Mouse (Mus musculus) yolk sac, embryonic 10.5 days (tissue): Measurements from ENCODE around the gene Rtf1.
"Not testable (repeated sequence)": the region's sequence is repeated elsewhere in the genome, so short reads cannot be mapped to it uniquely, and the experiment has no call there.

ENCODE experiments used
- DNase-seq: peaks from one replicate; pipeline ENCODE4 v3.0.0-alpha.2; 2017; ENCODE audit warnings: low spot score

Rtf1 gene

GRCm38 (mm10) chr2:119674525-119675214 is at the start of gene Rtf1:
Gene Rtf1, plus strand, starts transcription at chr2:119675068.
- DNase-seq = peak; percentile 92

- no peak for DNase-seq
Observed at GRCm38 (mm10) chr2:119636781-119637180, 38.1 kb upstream of the Rtf1 start.

- no peak for DNase-seq
Observed at GRCm38 (mm10) chr2:119641214-119641912, 33.5 kb upstream of the Rtf1 start.

GRCm38 (mm10) chr2:119644254-119644653 is 30.6 kb upstream of the Rtf1 start:
- DNase-seq = no peak

GRCm38 (mm10) chr2:119662220-119663182 is 12.4 kb upstream of the Rtf1 start, which contains the start of gene Ndufaf1:
Gene Ndufaf1, minus strand, starts transcription at chr2:119662827.
- DNase-seq = peak; percentile 82

DNA sequence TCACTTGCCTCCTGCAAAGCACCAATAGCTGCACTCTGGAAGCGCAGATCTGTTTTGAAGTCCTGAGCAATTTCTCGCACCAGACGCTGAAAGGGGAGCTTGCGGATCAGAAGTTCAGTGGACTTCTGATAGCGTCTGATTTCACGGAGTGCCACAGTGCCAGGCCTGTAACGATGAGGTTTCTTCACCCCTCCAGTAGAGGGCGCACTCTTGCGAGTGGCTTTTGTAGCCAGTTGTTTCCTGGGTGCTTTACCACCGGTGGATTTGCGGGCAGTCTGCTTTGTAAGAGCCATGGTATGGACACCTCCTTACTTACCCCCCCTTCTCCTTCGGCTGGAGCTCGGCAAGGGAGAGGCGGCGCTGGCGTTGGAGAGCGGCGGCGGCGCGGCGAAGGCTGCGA is 9.1 kb upstream of the Rtf1 start:
- DNase-seq = not testable (repeated sequence)

GRCm38 (mm10) chr2:119669010-119669409 is 5.9 kb upstream of the Rtf1 start:
- DNase-seq = no peak

GRCm38 (mm10) chr2:119675215-119675784 is 432 bp downstream of the Rtf1 start:
- no peak for DNase-seq

- DNase-seq = no peak
Observed at GRCm38 (mm10) chr2:119675831-119676230, 963 bp downstream of the Rtf1 start.

DNA sequence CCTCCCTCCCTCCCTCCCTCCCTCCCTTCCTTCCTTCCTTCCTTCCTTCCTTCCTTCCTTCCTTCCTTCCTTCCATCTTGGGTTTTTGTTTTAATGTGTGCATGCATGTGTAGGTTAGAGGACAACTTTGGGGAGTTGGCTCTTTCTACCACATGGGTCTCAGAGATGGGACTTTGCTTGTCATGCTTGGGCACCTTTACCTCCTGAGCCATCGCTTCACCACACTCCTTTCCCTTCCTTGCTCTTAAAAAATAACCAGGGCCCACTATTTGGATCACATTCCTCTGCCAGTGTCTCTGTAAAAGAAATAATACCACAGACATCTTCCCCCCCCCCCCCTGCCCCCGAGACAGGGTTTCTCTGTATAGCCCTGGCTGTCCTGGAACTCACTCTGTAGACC is 8.8 kb downstream of the Rtf1 start:
- DNase-seq = no peak

DNA sequence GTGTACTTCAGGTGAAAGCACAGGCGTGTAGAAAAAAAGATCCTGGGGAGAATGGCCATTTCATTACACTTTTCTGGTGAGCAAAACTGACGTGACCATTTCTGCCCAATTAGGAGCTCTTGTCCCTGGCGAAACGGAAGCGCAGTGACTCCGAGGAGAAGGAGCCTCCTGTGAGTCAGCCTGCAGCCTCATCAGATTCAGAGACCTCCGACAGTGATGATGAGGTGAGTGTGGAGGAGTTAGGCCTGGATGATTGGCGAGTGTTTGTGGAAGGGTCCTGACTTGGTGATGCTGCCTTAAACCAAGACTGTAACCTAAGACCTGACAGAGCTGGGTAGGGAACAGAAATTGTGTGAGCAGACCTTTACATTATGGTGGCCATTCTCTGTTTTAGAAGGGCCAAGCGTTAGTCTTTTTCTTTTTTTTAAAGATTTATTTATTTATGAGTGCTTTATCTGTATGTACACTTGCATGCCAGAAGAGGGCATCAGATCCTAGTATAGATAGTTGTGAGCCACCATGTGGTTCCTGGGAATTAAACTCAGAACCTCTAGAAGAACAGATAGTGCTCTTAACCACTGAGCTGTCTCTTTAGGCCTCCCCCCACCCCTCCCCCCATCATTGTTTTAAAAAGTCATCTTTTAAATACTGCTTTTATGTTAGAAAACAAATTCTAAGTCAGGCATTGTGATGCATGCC is 17.3 kb downstream of the Rtf1 start:
- no peak for DNase-seq

- no peak for DNase-seq
Observed at GRCm38 (mm10) chr2:119694826-119695225, 20.0 kb downstream of the Rtf1 start.

DNA sequence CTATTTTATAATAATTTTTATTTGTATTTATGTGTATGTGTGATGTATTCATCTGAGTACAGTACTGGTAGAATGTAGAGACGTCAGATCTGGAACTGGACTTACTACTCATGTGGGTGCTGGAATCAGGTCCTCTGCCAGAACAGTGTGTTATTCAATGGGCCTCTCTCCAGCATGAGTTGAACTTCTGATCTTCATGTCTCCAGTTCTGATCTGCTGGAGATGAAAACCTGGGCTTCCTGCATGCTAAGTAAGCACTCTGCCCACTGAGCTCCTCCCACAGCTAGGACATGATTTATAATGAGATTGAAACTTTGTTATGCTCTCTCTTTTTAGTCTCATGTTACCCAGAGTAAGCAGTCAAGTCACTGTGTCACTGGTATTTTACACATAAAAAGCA is 21.2 kb downstream of the Rtf1 start:
- DNase-seq = no peak

DNA sequence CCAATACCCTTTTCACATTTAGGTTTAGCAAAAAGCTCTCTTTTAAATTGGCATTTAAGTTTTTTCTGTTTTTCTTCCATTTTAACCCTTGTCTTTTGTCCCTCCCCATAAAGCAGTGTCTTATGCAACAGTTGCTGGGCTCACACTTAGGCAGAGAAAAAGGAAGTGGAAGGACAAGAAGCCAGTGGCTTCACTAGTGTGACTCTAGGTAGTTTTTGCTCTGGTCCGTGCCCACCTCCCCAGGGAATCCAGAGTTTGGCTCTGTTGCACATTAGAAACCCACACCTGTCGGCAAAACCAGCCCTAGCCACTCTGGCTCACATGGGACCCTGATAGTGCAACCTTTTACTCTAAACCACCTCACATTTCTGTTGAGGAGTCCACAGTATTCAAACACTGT is 23.6 kb downstream of the Rtf1 start:
- no peak for DNase-seq

- no peak for DNase-seq
Observed at GRCm38 (mm10) chr2:119699962-119700361, 25.1 kb downstream of the Rtf1 start.

GRCm38 (mm10) chr2:119703171-119703570 is 28.3 kb downstream of the Rtf1 start:
- no peak for DNase-seq

- DNase-seq = no peak
Observed at GRCm38 (mm10) chr2:119707676-119708075, 32.8 kb downstream of the Rtf1 start.

DNA sequence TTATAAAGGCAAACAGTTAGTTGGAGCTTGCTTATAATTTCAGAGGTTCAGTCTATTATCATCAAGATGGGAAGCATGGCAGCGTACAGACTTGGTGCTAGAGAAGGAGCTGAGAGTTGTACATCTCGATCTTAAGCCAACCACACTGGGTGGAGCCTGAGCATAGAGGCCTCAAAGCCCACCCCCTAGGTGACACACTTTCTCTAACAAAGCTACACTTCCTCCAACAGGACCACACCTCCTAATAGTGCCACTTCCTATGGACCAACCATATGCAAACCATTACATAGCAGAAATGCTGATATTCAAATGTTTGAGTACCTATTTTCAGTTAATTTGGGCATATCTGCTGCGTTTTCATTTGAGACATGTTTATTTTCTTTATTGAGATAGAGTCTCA is 35.1 kb downstream of the Rtf1 start:
- DNase-seq = no peak

- not testable (repeated sequence) for DNase-seq
Observed at GRCm38 (mm10) chr2:119715868-119716267, 41.0 kb downstream of the Rtf1 start.

DNA sequence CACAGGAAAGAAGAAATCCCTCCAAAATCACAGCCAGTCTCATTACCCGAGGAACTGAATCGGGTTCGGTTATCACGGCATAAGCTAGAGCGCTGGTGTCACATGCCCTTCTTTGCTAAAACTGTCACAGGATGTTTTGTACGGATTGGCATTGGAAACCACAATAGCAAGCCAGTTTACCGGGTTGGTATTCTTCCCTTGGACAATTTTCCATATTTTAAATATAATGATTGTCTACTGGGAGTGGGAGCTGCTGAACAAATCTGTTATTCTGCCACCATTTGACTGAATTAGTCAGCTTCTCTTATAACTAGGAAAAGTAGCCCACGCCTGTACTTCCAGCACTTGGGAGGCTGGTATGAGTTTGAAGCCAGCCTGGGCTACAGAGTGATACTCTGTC is 46.2 kb downstream of the Rtf1 start:
- no peak for DNase-seq

DNA sequence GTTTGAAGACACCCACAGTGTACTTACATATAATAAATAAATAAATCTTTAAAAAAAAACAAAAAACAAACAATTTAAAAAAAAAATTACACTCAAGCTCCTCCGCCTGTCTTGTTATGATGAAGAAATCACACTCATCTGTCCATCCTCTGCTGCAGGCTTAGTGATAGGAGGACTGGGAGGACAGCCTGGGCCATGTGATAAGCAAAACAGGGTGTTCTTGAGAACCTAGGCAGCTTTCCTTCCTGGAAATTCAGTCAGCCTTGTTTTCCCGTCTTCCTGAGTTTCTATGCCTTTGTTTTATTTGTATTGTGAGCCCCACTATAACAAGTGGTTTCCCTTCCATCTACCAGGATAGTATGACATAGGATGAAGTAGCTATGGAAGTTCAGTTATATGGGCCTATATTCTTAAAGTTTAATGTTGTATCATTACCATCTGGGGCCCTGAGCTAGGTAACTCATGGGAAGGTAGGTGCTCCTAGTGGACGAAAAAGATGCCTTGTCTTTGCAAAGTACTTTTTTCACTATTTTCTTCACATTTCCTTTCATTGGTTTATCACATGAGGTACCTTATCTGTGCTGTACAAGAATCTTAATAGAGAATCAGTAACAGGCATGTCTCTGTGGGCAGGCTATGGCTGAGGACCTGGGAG is 53.0 kb downstream of the Rtf1 start:
- peak; percentile 12 for DNase-seq
